Mouse (Mus musculus): ENCODE data around the gene Ppil4. TPM values are rescaled to one million over a fixed set of nuclear protein-coding genes. Genes with fewer than 3 reads are reported as not detected.
"Not testable (repeated sequence)": the region's sequence is repeated elsewhere in the genome, so short reads cannot be mapped to it uniquely, and the experiment has no call there.

The Ppil4 gene
- polyA plus RNA-seq (2014; fragmentation: Nextera tagmentation; extraction: Ambion mirVana), result 48.5 and 49.1 TPM in 2 replicates

GRCm38 (mm10) chr10:7792751-7793385, at the start of gene Ppil4, which contains the start of gene Ginm1:
TSS of gene Ppil4 (plus strand) at chr10:7792891.
TSS of gene Ginm1 (minus strand) at chr10:7792824.
- ATAC-seq (replicated peaks; ENCODE audit: insufficient number of reproducible peaks, low FRiP score, low TSS enrichment, low read depth) (peak; percentile 86), DNase-seq (ENCODE audit: low spot score) (peak; percentile 96)
- peak within 1 kb of the TSS; percentile 70 for H3K4me2 ChIP-seq (ENCODE audit: low read depth, low read length)
- under 1% methylated on average over 51 of the region's 52 CpGs for WGBS
- H3K27ac ChIP-seq (replicated peaks; ENCODE audit: low read depth, low read length), result no peak within 1 kb of the TSS
- H3K4me3 ChIP-seq (ENCODE audit: low read depth, low read length), result peak within 1 kb of the TSS; percentile 77
- H3K27me3 ChIP-seq (ENCODE audit: control insufficient read depth, insufficient read depth, low read length), result no peaks in the 10 kb centered on the region
- H3K36me3 ChIP-seq (replicated peaks; ENCODE audit: control insufficient read depth, insufficient read depth, low read depth, low read length), result peaks cover 5% of the 10 kb centered on the region
- H3K9me3 ChIP-seq (replicated peaks; ENCODE audit: control insufficient read depth, low read length), result no peaks in the 10 kb centered on the region
- H3K9ac ChIP-seq (replicated peaks; ENCODE audit: low read length), result peak within 1 kb of the TSS; percentile 91
- H3K4me1 ChIP-seq (ENCODE audit: control insufficient read depth, insufficient read depth, low read length), result no peaks in the 10 kb centered on the region

GRCm38 (mm10) chr10:7745528-7745927, 47.2 kb upstream of the Ppil4 start:
- not testable (repeated sequence) for DNase-seq (ENCODE audit: low spot score); H3K36me3 ChIP-seq (replicated peaks; ENCODE audit: control insufficient read depth, insufficient read depth, low read depth, low read length); H3K4me2 ChIP-seq (ENCODE audit: low read depth, low read length); H3K27ac ChIP-seq (replicated peaks; ENCODE audit: low read depth, low read length); H3K9ac ChIP-seq (replicated peaks; ENCODE audit: low read length); ATAC-seq (replicated peaks; ENCODE audit: insufficient number of reproducible peaks, low FRiP score, low TSS enrichment, low read depth); H3K9me3 ChIP-seq (replicated peaks; ENCODE audit: control insufficient read depth, low read length); H3K27me3 ChIP-seq (ENCODE audit: control insufficient read depth, insufficient read depth, low read length); H3K4me1 ChIP-seq (ENCODE audit: control insufficient read depth, insufficient read depth, low read length); H3K4me3 ChIP-seq (ENCODE audit: low read depth, low read length)
- 95% methylated on average over 6 of the region's 6 CpGs for WGBS

GRCm38 (mm10) chr10:7748752-7749151, 43.9 kb upstream of the Ppil4 start:
- no peak for ATAC-seq (replicated peaks; ENCODE audit: insufficient number of reproducible peaks, low FRiP score, low TSS enrichment, low read depth)
- Histone ChIP-seq H3K4me1 (ENCODE audit: control insufficient read depth, insufficient read depth, low read length) (no peaks in the 10 kb centered on the region), H3K27ac (replicated peaks; ENCODE audit: low read depth, low read length) (no peak overlapping the region), H3K9me3 (replicated peaks; ENCODE audit: control insufficient read depth, low read length) (no peaks in the 10 kb centered on the region), H3K4me3 (ENCODE audit: low read depth, low read length) (no peak overlapping the region), H3K27me3 (ENCODE audit: control insufficient read depth, insufficient read depth, low read length) (no peaks in the 10 kb centered on the region), H3K4me2 (ENCODE audit: low read depth, low read length) (no peak overlapping the region), H3K36me3 (replicated peaks; ENCODE audit: control insufficient read depth, insufficient read depth, low read depth, low read length) (peaks cover 6% of the 10 kb centered on the region), H3K9ac (replicated peaks; ENCODE audit: low read length) (no peak overlapping the region)
- 92% methylated on average over 6 of the region's 6 CpGs for WGBS
- no peak for DNase-seq (ENCODE audit: low spot score)

GRCm38 (mm10) chr10:7757544-7757943, 35.1 kb upstream of the Ppil4 start:
- no peak overlapping the region for H3K4me2 ChIP-seq (ENCODE audit: low read depth, low read length)
- 96% methylated on average over 2 of the region's 2 CpGs for WGBS
- H3K4me1 ChIP-seq (ENCODE audit: control insufficient read depth, insufficient read depth, low read length), result no peaks in the 10 kb centered on the region
- H3K9me3 ChIP-seq (replicated peaks; ENCODE audit: control insufficient read depth, low read length), result no peaks in the 10 kb centered on the region
- H3K36me3 ChIP-seq (replicated peaks; ENCODE audit: control insufficient read depth, insufficient read depth, low read depth, low read length), result peaks cover 7% of the 10 kb centered on the region
- no peak overlapping the region for H3K4me3 ChIP-seq (ENCODE audit: low read depth, low read length)
- ATAC-seq (replicated peaks; ENCODE audit: insufficient number of reproducible peaks, low FRiP score, low TSS enrichment, low read depth), result no peak
- DNase-seq (ENCODE audit: low spot score), result no peak
- no peak overlapping the region for H3K27ac ChIP-seq (replicated peaks; ENCODE audit: low read depth, low read length)
- H3K27me3 ChIP-seq (ENCODE audit: control insufficient read depth, insufficient read depth, low read length), result no peaks in the 10 kb centered on the region
- H3K9ac ChIP-seq (replicated peaks; ENCODE audit: low read length), result no peak overlapping the region

GRCm38 (mm10) chr10:7772346-7772745, 20.3 kb upstream of the Ppil4 start:
- ATAC-seq (replicated peaks; ENCODE audit: insufficient number of reproducible peaks, low FRiP score, low TSS enrichment, low read depth), result no peak
- WGBS, result 95% methylated on average over 4 of the region's 4 CpGs
- no peak for DNase-seq (ENCODE audit: low spot score)
- peaks cover 5% of the 10 kb centered on the region for H3K36me3 ChIP-seq (replicated peaks; ENCODE audit: control insufficient read depth, insufficient read depth, low read depth, low read length)
- no peak overlapping the region for H3K27ac ChIP-seq (replicated peaks; ENCODE audit: low read depth, low read length)
- no peak overlapping the region for H3K9ac ChIP-seq (replicated peaks; ENCODE audit: low read length)
- H3K9me3 ChIP-seq (replicated peaks; ENCODE audit: control insufficient read depth, low read length), result no peaks in the 10 kb centered on the region
- no peak overlapping the region for H3K4me2 ChIP-seq (ENCODE audit: low read depth, low read length)
- no peaks in the 10 kb centered on the region for H3K4me1 ChIP-seq (ENCODE audit: control insufficient read depth, insufficient read depth, low read length)
- no peaks in the 10 kb centered on the region for H3K27me3 ChIP-seq (ENCODE audit: control insufficient read depth, insufficient read depth, low read length)
- H3K4me3 ChIP-seq (ENCODE audit: low read depth, low read length), result no peak overlapping the region

- Histone ChIP-seq H3K9ac (replicated peaks; ENCODE audit: low read length) (no peak overlapping the region), H3K9me3 (replicated peaks; ENCODE audit: control insufficient read depth, low read length) (no peaks in the 10 kb centered on the region), H3K27ac (replicated peaks; ENCODE audit: low read depth, low read length) (no peak overlapping the region), H3K4me2 (ENCODE audit: low read depth, low read length) (no peak overlapping the region), H3K36me3 (replicated peaks; ENCODE audit: control insufficient read depth, insufficient read depth, low read depth, low read length) (peaks cover 5% of the 10 kb centered on the region), H3K4me3 (ENCODE audit: low read depth, low read length) (no peak overlapping the region), H3K4me1 (ENCODE audit: control insufficient read depth, insufficient read depth, low read length) (no peaks in the 10 kb centered on the region), H3K27me3 (ENCODE audit: control insufficient read depth, insufficient read depth, low read length) (no peaks in the 10 kb centered on the region)
- no peak for DNase-seq (ENCODE audit: low spot score)
- ATAC-seq (replicated peaks; ENCODE audit: insufficient number of reproducible peaks, low FRiP score, low TSS enrichment, low read depth), result no peak
- 94% methylated on average over 1 of the region's 1 CpGs for WGBS
These were observed 19.9 kb upstream of the Ppil4 start for GRCm38 (mm10) chr10:7772769-7773168.

- Histone ChIP-seq H3K9me3 (replicated peaks; ENCODE audit: control insufficient read depth, low read length) (no peaks in the 10 kb centered on the region), H3K9ac (replicated peaks; ENCODE audit: low read length) (no peak overlapping the region), H3K4me3 (ENCODE audit: low read depth, low read length) (no peak overlapping the region), H3K27ac (replicated peaks; ENCODE audit: low read depth, low read length) (no peak overlapping the region), H3K4me2 (ENCODE audit: low read depth, low read length) (no peak overlapping the region), H3K36me3 (replicated peaks; ENCODE audit: control insufficient read depth, insufficient read depth, low read depth, low read length) (peaks cover 5% of the 10 kb centered on the region), H3K27me3 (ENCODE audit: control insufficient read depth, insufficient read depth, low read length) (no peaks in the 10 kb centered on the region), H3K4me1 (ENCODE audit: control insufficient read depth, insufficient read depth, low read length) (no peaks in the 10 kb centered on the region)
- ATAC-seq (replicated peaks; ENCODE audit: insufficient number of reproducible peaks, low FRiP score, low TSS enrichment, low read depth) (no peak), DNase-seq (ENCODE audit: low spot score) (no peak)
- WGBS, result 91% methylated on average over 8 of the region's 8 CpGs
These were observed 17.3 kb upstream of the Ppil4 start for GRCm38 (mm10) chr10:7775421-7775820.

GRCm38 (mm10) chr10:7778361-7778760, 14.3 kb upstream of the Ppil4 start:
- H3K27me3 ChIP-seq (ENCODE audit: control insufficient read depth, insufficient read depth, low read length), result no peaks in the 10 kb centered on the region
- no peak overlapping the region for H3K4me3 ChIP-seq (ENCODE audit: low read depth, low read length)
- H3K27ac ChIP-seq (replicated peaks; ENCODE audit: low read depth, low read length), result no peak overlapping the region
- H3K4me2 ChIP-seq (ENCODE audit: low read depth, low read length), result no peak overlapping the region
- DNase-seq (ENCODE audit: low spot score) (no peak), ATAC-seq (replicated peaks; ENCODE audit: insufficient number of reproducible peaks, low FRiP score, low TSS enrichment, low read depth) (no peak)
- no peaks in the 10 kb centered on the region for H3K4me1 ChIP-seq (ENCODE audit: control insufficient read depth, insufficient read depth, low read length)
- WGBS, result 91% methylated on average over 3 of the region's 3 CpGs
- peaks cover 5% of the 10 kb centered on the region; the same call in 1 of the 2 replicates for H3K36me3 ChIP-seq (replicated peaks; ENCODE audit: control insufficient read depth, insufficient read depth, low read depth, low read length)
- no peaks in the 10 kb centered on the region for H3K9me3 ChIP-seq (replicated peaks; ENCODE audit: control insufficient read depth, low read length)
- no peak overlapping the region for H3K9ac ChIP-seq (replicated peaks; ENCODE audit: low read length)
